Mouse (Mus musculus) hindbrain, embryonic 12.5 days (tissue): Measurements from ENCODE around the gene Gm2431. TPM values are rescaled to one million over a fixed set of nuclear protein-coding genes. Genes with fewer than 3 reads are reported as not detected.
"Not testable (repeated sequence)": the region's sequence is repeated elsewhere in the genome, so short reads cannot be mapped to it uniquely, and the experiment has no call there.

Source experiments
- ATAC-seq: fragments of 200-750 bp; cut with Nextera tagmentation; 2 replicates; pipeline ENCODE4 v1.8.0; 2017; ENCODE audit warnings: moderate TSS enrichment; ENCODE audit not compliant: low FRiP score
- H3K27ac ChIP-seq: fragments of 300-500 bp; sonication (generic); 2 replicates; pipeline ENCODE4 v1.5.1; 2016; ENCODE audit warnings: mild to moderate bottlenecking
- H3K27me3 ChIP-seq: fragments of 300-500 bp; sonication (generic); 2 replicates; pipeline ENCODE4 v1.6.1; 2016; ENCODE audit warnings: mild to moderate bottlenecking
- H3K36me3 ChIP-seq: fragments of 300-500 bp; sonication (generic); 2 replicates; pipeline ENCODE4 v1.6.1; 2016; ENCODE audit warnings: mild to moderate bottlenecking
- H3K4me1 ChIP-seq: fragments of 300-500 bp; sonication (generic); 2 replicates; pipeline ENCODE4 v1.6.1; 2016
- H3K4me2 ChIP-seq: fragments of 300-500 bp; sonication (generic); replicated peaks from 2 replicates; pipeline ENCODE4 v1.6.1; 2016; ENCODE audit warnings: mild to moderate bottlenecking
- H3K4me3 ChIP-seq: fragments of 300-500 bp; sonication (generic); 2 replicates; pipeline ENCODE4 v1.5.1; 2016; ENCODE audit warnings: mild to moderate bottlenecking
- H3K9ac ChIP-seq: fragments of 300-500 bp; sonication (generic); 2 replicates; pipeline ENCODE4 v1.6.1; 2016; ENCODE audit warnings: mild to moderate bottlenecking, moderate library complexity
- H3K9me3 ChIP-seq: fragments of 300-500 bp; sonication (generic); replicated peaks from 2 replicates; pipeline ENCODE4 v1.6.1; 2016; ENCODE audit warnings: mild to moderate bottlenecking
- WGBS: fragments of 180-500 bp; shearing (Covaris S2); methylation state at CpG from one replicate; pipeline ENCODE4 v1.1.7; 2016; 5-methylcytosine and 5-hydroxymethylcytosine counted together
- polyA plus RNA-seq: library from polyadenylated mRNA; unstranded; fragments of >200 nt; fragmentation: Nextera tagmentation; extraction: Ambion mirVana; gene quantifications from 2 replicates; pipeline ENCODE4 v1.2.1, GENCODE M21; 2016

The Gm2431 gene
- not detected in 2 replicates for polyA plus RNA-seq

- not testable (repeated sequence) for H3K9me3 ChIP-seq, H3K4me1 ChIP-seq, H3K4me3 ChIP-seq, H3K4me2 ChIP-seq, H3K27ac ChIP-seq, ATAC-seq, H3K27me3 ChIP-seq, H3K36me3 ChIP-seq, H3K9ac ChIP-seq
- WGBS = 57% methylated on average over 1 of the region's 1 CpGs
Observed at GRCm38 (mm10) chr7:142258254-142258653, at the start of gene Gm2431. Gene Gm2431, minus strand, starts transcription at chr7:142258354.

- H3K27ac ChIP-seq, ATAC-seq, H3K4me2 ChIP-seq, H3K9me3 ChIP-seq, H3K4me3 ChIP-seq, H3K9ac ChIP-seq, H3K4me1 ChIP-seq, H3K27me3 ChIP-seq, H3K36me3 ChIP-seq: not testable (repeated sequence)
- 84% methylated on average over 1 of the region's 1 CpGs for WGBS
Observed at GRCm38 (mm10) chr7:142303929-142304328, 45.8 kb upstream of the Gm2431 start.

GRCm38 (mm10) chr7:142303249-142303648 is 45.1 kb upstream of the Gm2431 start, which contains the start of gene Krtap5-4:
Gene Krtap5-4, plus strand, starts transcription at chr7:142303549.
- H3K4me1 ChIP-seq = no peaks in the 10 kb centered on the region
- peaks cover 3% of the 10 kb centered on the region; the same call in 1 of the 2 replicates for H3K27me3 ChIP-seq
- no peak within 1 kb of the TSS for H3K27ac ChIP-seq
- H3K36me3 ChIP-seq = no peaks in the 10 kb centered on the region
- 82% methylated on average over 3 of the region's 3 CpGs for WGBS
- H3K9ac ChIP-seq = no peak within 1 kb of the TSS
- H3K4me3 ChIP-seq = no peak within 1 kb of the TSS
- no peaks in the 10 kb centered on the region for H3K9me3 ChIP-seq
- H3K4me2 ChIP-seq = no peak within 1 kb of the TSS
- ATAC-seq = no peak

GRCm38 (mm10) chr7:142297018-142297417 is 38.9 kb upstream of the Gm2431 start, which contains the start of gene Krtap5-1:
Gene Krtap5-1, minus strand, starts transcription at chr7:142297118.
- H3K4me3 ChIP-seq, H3K4me2 ChIP-seq, H3K4me1 ChIP-seq, H3K9me3 ChIP-seq, ATAC-seq, H3K27me3 ChIP-seq, H3K27ac ChIP-seq, H3K9ac ChIP-seq, H3K36me3 ChIP-seq: not testable (repeated sequence)

- not testable (repeated sequence) for H3K27me3 ChIP-seq, H3K27ac ChIP-seq, H3K9me3 ChIP-seq, ATAC-seq, H3K4me1 ChIP-seq, H3K36me3 ChIP-seq, H3K4me2 ChIP-seq, H3K4me3 ChIP-seq, H3K9ac ChIP-seq
- 47% methylated on average over 4 of the region's 4 CpGs for WGBS
Observed at GRCm38 (mm10) chr7:142296108-142296507, 38.0 kb upstream of the Gm2431 start.

GRCm38 (mm10) chr7:142295418-142295817 is 37.3 kb upstream of the Gm2431 start:
- Histone ChIP-seq H3K27ac (no peak overlapping the region), H3K4me3 (no peak overlapping the region), H3K27me3 (0 out of 2 replicates have a peak, but pooled peaks cover 6% of the 10 kb centered on the region), H3K36me3 (no peaks in the 10 kb centered on the region), H3K9me3 (no peaks in the 10 kb centered on the region), H3K4me1 (no peaks in the 10 kb centered on the region), H3K4me2 (no peak overlapping the region), H3K9ac (no peak overlapping the region)
- no peak for ATAC-seq

- WGBS = 0% methylated on average over 2 of the region's 2 CpGs
- H3K36me3 ChIP-seq, H3K9me3 ChIP-seq, ATAC-seq, H3K4me2 ChIP-seq, H3K27me3 ChIP-seq, H3K4me1 ChIP-seq, H3K27ac ChIP-seq, H3K4me3 ChIP-seq, H3K9ac ChIP-seq: not testable (repeated sequence)
Observed at GRCm38 (mm10) chr7:142293851-142294250, 35.7 kb upstream of the Gm2431 start.

- H3K4me3 ChIP-seq, H3K4me2 ChIP-seq, H3K4me1 ChIP-seq, H3K9me3 ChIP-seq, H3K36me3 ChIP-seq, H3K9ac ChIP-seq, H3K27ac ChIP-seq, ATAC-seq: not testable (repeated sequence)
- peaks cover 19% of the 10 kb centered on the region for H3K27me3 ChIP-seq
- WGBS = 79% methylated on average over 9 of the region's 9 CpGs
Observed at GRCm38 (mm10) chr7:142285910-142286612, 27.9 kb upstream of the Gm2431 start.

GRCm38 (mm10) chr7:142285130-142285835 is 27.1 kb upstream of the Gm2431 start:
- peaks cover 19% of the 10 kb centered on the region for H3K27me3 ChIP-seq
- H3K36me3 ChIP-seq = no peaks in the 10 kb centered on the region
- peaks cover 9% of the 10 kb centered on the region; the same call in 1 of the 2 replicates for H3K4me1 ChIP-seq
- peak overlapping the region; percentile 52 for H3K4me3 ChIP-seq
- 24% methylated on average over 23 of the region's 23 CpGs for WGBS
- peak overlapping the region; percentile 7; the same call in 1 of the 2 replicates for H3K27ac ChIP-seq
- ATAC-seq = peak; percentile 86
- H3K9me3 ChIP-seq = no peaks in the 10 kb centered on the region
- H3K4me2 ChIP-seq = peak overlapping the region; percentile 83
- 0 out of 2 replicates have a peak overlapping the region, but pooled peaks have one; percentile 9 for H3K9ac ChIP-seq

GRCm38 (mm10) chr7:142284615-142285080 is 26.5 kb upstream of the Gm2431 start:
- Histone ChIP-seq H3K9me3 (no peaks in the 10 kb centered on the region), H3K27ac (peak overlapping the region; percentile 70), H3K9ac (peak overlapping the region; percentile 65), H3K4me2 (peak overlapping the region; percentile 83), H3K4me3 (peak overlapping the region; percentile 52), H3K4me1 (peaks cover 9% of the 10 kb centered on the region; the same call in 1 of the 2 replicates), H3K27me3 (peaks cover 19% of the 10 kb centered on the region), H3K36me3 (no peaks in the 10 kb centered on the region)
- under 1% methylated on average over 19 of the region's 19 CpGs for WGBS
- ATAC-seq = peak; percentile 85

- Histone ChIP-seq H3K4me2 (peak overlapping the region; percentile 83), H3K36me3 (no peaks in the 10 kb centered on the region), H3K27ac (peak overlapping the region; percentile 70), H3K4me1 (peaks cover 9% of the 10 kb centered on the region; the same call in 1 of the 2 replicates), H3K4me3 (peak overlapping the region; percentile 52), H3K27me3 (peaks cover 19% of the 10 kb centered on the region), H3K9me3 (no peaks in the 10 kb centered on the region), H3K9ac (peak overlapping the region; percentile 65)
- WGBS = under 1% methylated on average over 38 of the region's 38 CpGs
- ATAC-seq = peak; percentile 52
Observed at GRCm38 (mm10) chr7:142284023-142284591, 26.0 kb upstream of the Gm2431 start.

- WGBS = 20% methylated on average over 2 of the region's 2 CpGs
- H3K9ac ChIP-seq, H3K36me3 ChIP-seq, H3K27ac ChIP-seq, H3K4me1 ChIP-seq, H3K9me3 ChIP-seq, H3K4me3 ChIP-seq, ATAC-seq: not testable (repeated sequence)
- peak overlapping the region; percentile 83; the same call in 1 of the 2 replicates for H3K4me2 ChIP-seq
- H3K27me3 ChIP-seq = peaks cover 19% of the 10 kb centered on the region
Observed at GRCm38 (mm10) chr7:142282847-142283246, 24.7 kb upstream of the Gm2431 start.
